Mouse (Mus musculus): ENCODE results near the gene Gm11214.

GRCm38 (mm10) chr4:63668255-63668654, 5.1 kb upstream of the Gm11214 start:
- TF ChIP-seq MAFK (IDR thresholded peaks at IDR 0.05; ENCODE audit: insufficient read depth, low read depth, low read length) (no peak), HCFC1 (IDR thresholded peaks at IDR 0.05; ENCODE audit: borderline replicate concordance, insufficient read depth, low read length) (no peak), ZC3H11A (IDR thresholded peaks at IDR 0.05; ENCODE audit: borderline replicate concordance, low read depth, low read length) (no peak), CHD2 (IDR thresholded peaks at IDR 0.05; ENCODE audit: low read depth, low read length) (no peak), ZNF384 (IDR thresholded peaks at IDR 0.05; ENCODE audit: low read depth, low read length) (no peak)

Data from ES-E14 (cell line).